Mouse (Mus musculus) cerebellum, adult 2 months (tissue): ENCODE measurements at regions not wholly inside any gene's neighbourhood (a gene's known extent, or its start where the extent isn't known, plus 50 kb on each side); places are given as distances from the start of the nearest gene placed in this dataset.

ENCODE experiments used
- CTCF ChIP-seq: fragments of 200-500 bp; IDR thresholded peaks from 2 replicates; pipeline ENCODE4 v1.5.1; 2011; ENCODE audit warnings: low read depth, mild to moderate bottlenecking, control low read depth, low read length, moderate library complexity, borderline replicate concordance; ENCODE audit not compliant: insufficient read depth
- POLR2A ChIP-seq: fragments of 200-500 bp; IDR thresholded peaks from 2 replicates; pipeline ENCODE4 v1.6.1; 2011; ENCODE audit warnings: low read length, control low read depth, borderline replicate concordance; ENCODE audit not compliant: insufficient read depth

DNA sequence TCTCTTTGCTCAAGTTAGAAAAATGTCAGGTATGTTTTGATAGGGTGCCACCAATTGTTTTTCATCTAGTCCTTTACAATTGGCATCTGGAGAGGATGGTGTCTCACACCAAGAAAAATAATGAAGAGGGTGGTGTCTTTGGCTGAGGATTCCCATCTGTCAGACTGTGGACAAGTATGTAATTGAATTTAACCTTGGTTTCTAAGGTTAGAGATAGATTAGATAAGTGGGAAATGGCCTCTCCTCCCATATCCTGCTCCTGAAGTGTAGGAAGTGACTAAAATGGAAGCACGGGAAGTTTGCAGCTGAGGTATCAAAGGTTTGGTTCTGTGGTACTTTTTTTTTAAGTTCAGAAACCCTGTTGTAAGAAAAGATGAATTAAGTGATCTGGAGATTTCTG, 98.0 kb upstream of the Emcn start:
- TF ChIP-seq CTCF (no peak), POLR2A (no peak)
